Mouse (Mus musculus) G1E (cell line): ENCODE measurements around the gene Vill.

ENCODE experiments used
- CTCF ChIP-seq: IDR thresholded peaks from 2 replicates; pipeline ENCODE4 v1.5.1; 2012; ENCODE audit warnings: low read depth, low read length, inconsistent platforms, mixed read lengths
- GATA1 ChIP-seq: IDR thresholded peaks from 2 replicates; pipeline ENCODE4 v1.6.1; 2012; ENCODE audit warnings: borderline replicate concordance, low read length, inconsistent platforms, mixed read lengths
- GATA2 ChIP-seq: IDR thresholded peaks from 2 replicates; pipeline ENCODE4 v1.6.1; 2012; ENCODE audit warnings: low read depth, low read length, inconsistent platforms, borderline replicate concordance
- POLR2AphosphoS5 ChIP-seq: IDR thresholded peaks from 2 replicates; pipeline ENCODE4 v1.6.1; 2012; ENCODE audit warnings: low read depth, low read length, inconsistent platforms; ENCODE audit not compliant: insufficient replicate concordance
- TAL1 ChIP-seq: conservative IDR thresholded peaks from 2 replicates; pipeline ENCODE4 v1.6.1; 2012; ENCODE audit warnings: low read depth, low read length, inconsistent platforms, mixed read lengths

DNA sequence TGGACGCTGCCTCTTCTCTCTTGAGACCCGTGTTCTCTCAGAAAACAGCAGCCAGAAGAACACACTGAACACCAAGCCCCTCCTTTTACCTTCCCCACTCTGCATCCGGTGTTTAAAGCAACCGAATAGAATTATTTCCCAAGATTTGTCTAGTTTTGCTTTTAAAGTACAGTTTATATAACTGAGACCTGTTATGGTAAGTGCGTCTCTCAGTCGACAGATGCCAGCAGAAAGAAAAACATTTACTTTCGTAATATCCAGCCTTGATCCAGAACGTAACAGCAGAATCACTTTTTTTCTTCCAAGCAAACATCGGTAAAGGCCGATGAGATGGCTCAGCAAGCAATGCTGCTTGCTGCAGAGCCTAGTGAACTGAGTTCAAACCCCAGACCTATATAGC, 45.3 kb upstream of the Vill start:
- TF ChIP-seq CTCF (no peak), TAL1 (no peak), POLR2AphosphoS5 (no peak), GATA1 (no peak), GATA2 (no peak)
